Mouse (Mus musculus) ovary, postnatal 36 days (tissue): Measurements from ENCODE around the gene Med13l.
A peak's percentile ranks its signal among the peaks of the same experiment; 100 is the strongest.

Experiments used
- DNase-seq: peaks from one replicate; pipeline ENCODE4 v3.0.0; 2022; ENCODE audit warnings: low spot score, mixed read lengths

Gene Med13l

DNA sequence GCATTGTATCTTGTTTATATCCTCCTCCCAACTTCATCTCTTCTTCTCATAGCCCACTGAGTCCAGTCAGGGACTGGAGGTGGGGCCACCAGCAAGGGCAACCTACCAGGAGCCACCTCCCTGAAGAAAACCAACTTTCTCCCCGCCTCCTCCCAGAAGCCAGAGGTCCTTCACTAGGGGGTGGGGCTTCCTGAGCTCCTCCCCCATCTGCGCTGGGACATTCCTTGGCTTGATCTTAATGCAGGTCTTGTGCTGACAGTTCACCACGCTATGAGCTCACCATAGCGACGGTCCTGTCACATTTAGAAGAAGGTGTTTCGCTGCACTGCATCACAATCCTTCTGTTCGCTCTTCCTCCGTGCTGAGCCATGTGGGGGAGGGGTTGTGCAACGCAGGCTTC is 229.3 kb downstream of the Med13l start:
- DNase-seq: no peak

DNA sequence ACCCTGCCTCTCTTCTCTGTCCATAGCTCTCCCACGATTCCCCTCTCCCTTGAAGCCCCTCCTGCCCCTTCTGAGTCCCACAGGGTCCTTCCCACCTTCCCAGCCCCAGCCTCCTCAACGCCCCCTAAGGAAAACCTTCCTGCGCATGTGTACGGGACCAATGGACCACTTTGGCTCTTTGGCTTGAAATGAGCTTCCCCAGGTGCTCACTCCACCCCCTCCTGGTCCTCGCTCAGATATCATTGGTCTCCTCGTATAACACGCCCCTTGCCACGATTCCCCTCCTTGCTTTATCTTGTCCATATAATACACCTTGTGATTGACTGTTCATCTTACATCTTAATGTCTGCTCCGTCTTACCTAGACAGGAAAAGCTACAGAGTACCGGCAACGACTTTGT is 237.3 kb downstream of the Med13l start:
- DNase-seq: no peak

DNA sequence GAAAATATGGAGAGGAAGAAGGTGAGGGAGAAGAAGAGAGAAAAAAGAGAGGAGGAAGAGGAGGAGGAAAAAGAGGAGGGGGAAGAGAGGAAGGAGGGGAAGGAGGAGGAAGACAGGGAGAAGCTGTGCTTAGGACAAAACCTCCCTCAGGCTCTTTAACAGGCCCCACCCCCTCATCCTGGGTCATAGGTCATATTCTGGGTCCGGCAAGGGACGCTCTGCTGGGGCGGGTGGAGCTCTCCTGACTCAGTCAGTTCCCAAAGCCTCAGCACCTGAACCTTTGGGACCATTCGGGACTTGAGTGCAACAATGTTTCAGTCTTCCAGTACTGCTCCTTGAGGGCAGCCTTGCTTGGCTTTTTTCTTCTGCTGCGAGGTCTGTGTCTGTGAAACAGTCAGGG is 241.1 kb downstream of the Med13l start:
- DNase-seq: no peak

DNA sequence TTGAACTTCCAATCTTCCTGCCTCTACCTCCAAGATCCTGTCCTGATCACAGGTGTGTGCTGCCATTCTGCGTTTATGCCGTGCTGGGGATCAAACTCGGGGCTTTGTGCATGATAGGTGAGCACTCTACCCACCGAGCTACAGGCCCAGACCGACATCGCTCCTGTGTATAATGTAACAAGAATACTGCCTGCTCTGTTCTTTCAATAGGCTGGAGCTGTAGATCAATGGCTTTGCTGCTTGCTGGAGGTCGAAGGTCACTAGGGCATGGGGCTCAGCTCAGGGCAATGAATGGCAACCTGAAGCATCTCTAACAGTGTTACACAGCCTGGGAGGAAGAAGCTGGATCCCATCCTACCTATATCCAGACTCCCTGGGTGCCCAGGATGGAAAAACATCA is 241.6 kb downstream of the Med13l start:
- no peak for DNase-seq

DNA sequence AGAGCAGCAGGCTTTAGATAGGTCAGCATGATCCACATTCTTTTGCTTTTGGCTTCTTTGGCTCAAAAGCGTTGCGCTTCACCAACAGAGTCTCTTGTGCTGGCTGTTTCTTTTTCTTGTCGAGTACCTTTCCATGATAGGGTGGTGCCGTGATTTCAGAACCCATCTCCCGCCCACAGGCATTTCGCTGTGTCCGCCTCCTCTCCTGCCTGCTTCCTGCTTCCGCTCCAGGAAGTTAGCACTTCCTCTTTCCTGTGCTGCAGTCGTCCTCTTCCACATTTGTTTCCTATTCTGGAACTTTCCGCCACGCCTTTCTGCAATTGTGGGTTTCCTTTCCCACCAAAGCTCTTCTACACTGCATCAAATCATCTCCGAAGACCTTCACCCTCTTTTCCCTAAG is 248.5 kb downstream of the Med13l start:
- no peak for DNase-seq

DNA sequence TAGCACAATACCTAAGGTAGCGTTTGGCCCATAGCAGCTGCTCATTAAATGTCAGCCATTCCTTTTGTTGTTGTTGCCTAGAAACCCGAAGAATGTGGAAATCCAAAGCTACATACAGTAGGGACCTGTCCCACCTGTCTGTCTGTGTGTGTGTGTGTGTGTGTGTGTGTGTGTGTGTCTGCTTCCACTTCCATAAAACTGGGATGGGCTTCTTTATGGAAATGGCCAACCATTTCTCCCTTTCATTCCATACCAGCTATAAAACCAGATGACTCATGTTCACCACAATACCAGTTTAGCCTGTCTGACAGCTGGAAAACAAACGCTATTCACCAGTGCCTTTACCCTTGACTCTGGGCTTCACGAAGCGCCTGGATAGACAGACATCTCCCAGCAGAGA is 249.1 kb downstream of the Med13l start:
- no peak for DNase-seq

DNA sequence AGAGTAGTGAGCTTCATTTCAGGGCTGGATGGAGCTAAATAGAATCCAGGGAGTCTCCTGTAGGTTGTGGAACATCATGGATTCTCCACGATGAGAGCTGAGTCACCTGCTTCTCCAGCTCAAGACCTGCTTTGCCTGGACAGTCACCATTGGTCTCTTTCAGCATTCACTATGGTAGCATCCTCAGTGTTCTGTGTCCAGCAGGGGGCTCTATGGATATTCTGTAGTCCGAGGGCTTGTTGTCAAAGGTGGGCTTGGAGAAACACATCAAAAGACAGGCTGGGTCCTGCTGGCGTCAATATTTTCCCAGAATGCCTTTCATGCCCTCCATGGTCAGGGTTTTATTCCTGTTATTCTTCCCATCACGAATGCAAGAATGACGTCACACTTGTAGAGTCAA is 251.2 kb downstream of the Med13l start:
- no peak for DNase-seq

DNA sequence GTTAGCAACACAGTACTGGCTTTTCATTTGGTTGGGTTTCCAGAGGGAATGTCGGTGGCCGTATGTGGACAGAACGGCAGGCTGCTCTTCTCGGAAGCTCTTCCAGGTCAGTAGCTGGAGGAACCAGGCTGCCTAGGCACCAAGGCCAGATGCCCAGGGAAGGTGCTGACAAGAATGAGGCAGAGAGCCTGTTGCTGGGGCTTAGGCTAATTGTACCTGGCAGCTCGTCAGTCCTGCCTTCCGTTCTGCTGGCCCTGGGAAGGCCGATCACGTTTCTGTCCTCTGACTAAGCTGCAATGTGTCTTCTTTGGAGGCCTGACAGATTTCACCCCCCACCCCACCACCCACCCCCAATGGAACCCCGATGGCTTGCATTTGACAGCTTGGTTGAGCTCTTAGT is 251.9 kb downstream of the Med13l start:
- DNase-seq: peak; percentile 22

DNA sequence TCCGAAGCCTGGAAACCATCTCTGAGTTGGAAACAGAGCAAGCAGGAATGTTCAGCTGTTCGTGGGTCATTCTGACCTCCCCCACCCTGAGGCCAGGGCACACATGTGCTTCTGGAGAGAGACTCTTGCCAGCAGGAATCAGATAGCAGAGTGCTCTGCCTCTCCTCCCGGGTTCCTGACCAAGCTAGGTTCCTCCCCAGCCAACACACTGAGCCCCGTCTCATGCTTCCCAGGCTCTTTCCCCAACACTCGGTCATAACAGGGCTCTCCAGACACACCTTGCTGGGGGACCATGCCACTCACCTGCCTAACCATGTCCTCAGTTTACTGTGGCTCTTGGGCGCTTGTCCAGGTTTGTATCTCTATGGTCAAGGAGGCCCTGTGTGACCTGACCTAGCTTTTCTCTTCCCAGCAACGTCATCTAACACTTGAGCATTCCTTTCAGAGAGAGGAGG is 252.5 kb downstream of the Med13l start:
- DNase-seq: peak; percentile 49

DNA sequence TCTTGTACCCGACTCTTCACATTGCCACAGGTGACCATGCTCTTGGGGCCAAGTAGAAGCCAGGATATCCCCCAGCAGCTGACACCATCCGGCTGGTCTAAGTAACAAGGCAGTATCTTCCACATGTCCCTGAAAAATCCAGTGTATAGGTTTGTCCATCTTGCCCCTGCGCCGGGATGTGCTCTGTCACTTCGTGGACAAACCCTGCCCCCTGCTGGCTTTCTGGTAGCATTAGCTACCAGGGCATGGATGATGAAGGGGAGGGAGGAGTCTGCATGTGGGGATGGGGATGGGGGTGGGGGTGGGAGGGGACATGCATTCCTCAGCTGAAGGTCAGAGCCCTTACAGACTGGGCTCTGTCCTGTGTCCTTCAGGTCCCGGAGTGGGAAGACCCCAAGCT is 253.6 kb downstream of the Med13l start:
- peak; percentile 47 for DNase-seq
